Mouse (Mus musculus) cortical plate, adult 2 months (tissue): Measurements from ENCODE around the gene Dcaf11.

Experiments used
- CTCF ChIP-seq: fragments of 200-500 bp; IDR thresholded peaks from 2 replicates; pipeline ENCODE4 v1.5.1; 2011; ENCODE audit warnings: mild to moderate bottlenecking, control low read depth, low read length; ENCODE audit not compliant: insufficient read depth; ENCODE audit errors: extremely low read depth
- POLR2A ChIP-seq: fragments of 200-500 bp; IDR thresholded peaks from 2 replicates; pipeline ENCODE4 v1.6.1; 2011; ENCODE audit warnings: mild to moderate bottlenecking, low read length, control low read depth; ENCODE audit not compliant: insufficient read depth; ENCODE audit errors: extremely low read depth

DNA sequence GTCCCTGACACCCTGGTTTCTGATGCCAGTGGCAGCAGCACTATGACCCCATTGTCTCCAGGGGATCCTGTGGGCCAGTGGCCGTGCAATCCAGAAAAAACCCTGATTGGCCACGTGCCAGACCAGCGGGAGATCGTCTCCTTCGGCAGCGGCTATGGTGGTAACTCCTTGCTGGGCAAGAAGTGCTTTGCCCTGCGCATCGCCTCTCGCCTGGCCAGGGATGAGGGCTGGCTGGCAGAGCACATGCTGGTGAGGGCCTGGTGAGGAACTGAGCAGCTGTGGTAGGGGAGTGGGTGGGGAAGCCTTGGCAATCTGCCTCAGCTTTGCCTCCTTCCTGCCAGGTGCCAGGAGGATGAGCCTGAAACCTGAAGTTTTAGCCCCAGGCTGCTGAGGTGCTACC is 15.5 kb upstream of the Dcaf11 start:
- TF ChIP-seq CTCF = no peak
- TF ChIP-seq POLR2A = no peak
